Mouse (Mus musculus) T-helper 1 cell (primary cell): ENCODE data around the gene Hdac5.
"Not testable (repeated sequence)": the region's sequence is repeated elsewhere in the genome, so short reads cannot be mapped to it uniquely, and the experiment has no call there.

Experiments used
- in situ Hi-C: fragments of 300-600 bp; cut with MboI, MseI; formaldehyde crosslinking; loops from one replicate; pipeline ENCODE4 v1.15.1; 2025; ENCODE audit warnings: high pct_unique_total_duplicates

Hdac5 gene

GRCm38 (mm10) chr11:102184646-102185495, 45.1 kb downstream of the Hdac5 start, which contains the start of gene Lsm12:
Lsm12 (minus strand) TSS chr11:102185296.
- in situ Hi-C loops: no loop called here

GRCm38 (mm10) chr11:102184253-102184645, 45.7 kb downstream of the Hdac5 start:
- in situ Hi-C loops: no loop called here

GRCm38 (mm10) chr11:102179836-102180235, 50.1 kb downstream of the Hdac5 start:
- in situ Hi-C loops: no loop called here

GRCm38 (mm10) chr11:102168689-102169088, 61.3 kb downstream of the Hdac5 start:
- in situ Hi-C loops: no loop called here

GRCm38 (mm10) chr11:102167539-102167938, 62.4 kb downstream of the Hdac5 start:
- in situ Hi-C loops: no loop called here

GRCm38 (mm10) chr11:102165971-102166722, 63.8 kb downstream of the Hdac5 start:
- in situ Hi-C loops: no loop called here

GRCm38 (mm10) chr11:102159781-102160180, 70.2 kb downstream of the Hdac5 start:
- in situ Hi-C loops: no loop called here

- in situ Hi-C loops: not testable (repeated sequence)
These were observed 71.9 kb downstream of the Hdac5 start for GRCm38 (mm10) chr11:102158024-102158423.

GRCm38 (mm10) chr11:102156786-102157089, 73.2 kb downstream of the Hdac5 start:
- in situ Hi-C loops: no loop called here

- in situ Hi-C loops: no loop called here
These were observed 73.8 kb downstream of the Hdac5 start, which contains the start of gene Tmem101 for GRCm38 (mm10) chr11:102156039-102156785. Tmem101 (minus strand) TSS chr11:102156404.

GRCm38 (mm10) chr11:102147213-102147989, 82.6 kb downstream of the Hdac5 start:
- in situ Hi-C loops: loop anchor here (5.0 kb wide), 1 partner anchor 90 kb away; no protein-coding TSS in a partner anchor

GRCm38 (mm10) chr11:102146531-102146930, 83.4 kb downstream of the Hdac5 start:
- in situ Hi-C loops: loop anchor here (5.0 kb wide), 1 partner anchor 89 kb away; no protein-coding TSS in a partner anchor

- in situ Hi-C loops: loop anchor here (5.0 kb wide), 1 partner anchor 89 kb away; no protein-coding TSS in a partner anchor
These were observed 84.0 kb downstream of the Hdac5 start for GRCm38 (mm10) chr11:102146005-102146404.

- in situ Hi-C loops: loop anchor here (5.0 kb wide), 1 partner anchor 88 kb away; no protein-coding TSS in a partner anchor
These were observed 84.4 kb downstream of the Hdac5 start, which contains the start of gene Nags for GRCm38 (mm10) chr11:102145471-102146001. Nags (plus strand) TSS chr11:102145513.

- in situ Hi-C loops: loop anchor here (5.0 kb wide), 1 partner anchor 88 kb away; no protein-coding TSS in a partner anchor
These were observed 85.0 kb downstream of the Hdac5 start for GRCm38 (mm10) chr11:102144957-102145470.
